Mouse (Mus musculus) left cerebral cortex, adult 8-10 months (tissue): Measurements from ENCODE around the gene Rhobtb1. TPM values are rescaled to one million over a fixed set of nuclear protein-coding genes. Genes with fewer than 3 reads are reported as not detected.

Experiments
- DNase-seq, 2 experiments: peaks; one replicate each; pipeline ENCODE4 v3.0.0; 2022; ENCODE audit warnings: low spot score in 2 of 2
- total RNA-seq, 4 experiments: library from RNA; stranded (reverse); gene quantifications; 2 replicates each; pipeline ENCODE4 v1.2.4; 2022

Rhobtb1 gene
- total RNA-seq, 4 experiments from 2014 or later, result 5.7 to 9.0 (median 6.8) TPM

DNA sequence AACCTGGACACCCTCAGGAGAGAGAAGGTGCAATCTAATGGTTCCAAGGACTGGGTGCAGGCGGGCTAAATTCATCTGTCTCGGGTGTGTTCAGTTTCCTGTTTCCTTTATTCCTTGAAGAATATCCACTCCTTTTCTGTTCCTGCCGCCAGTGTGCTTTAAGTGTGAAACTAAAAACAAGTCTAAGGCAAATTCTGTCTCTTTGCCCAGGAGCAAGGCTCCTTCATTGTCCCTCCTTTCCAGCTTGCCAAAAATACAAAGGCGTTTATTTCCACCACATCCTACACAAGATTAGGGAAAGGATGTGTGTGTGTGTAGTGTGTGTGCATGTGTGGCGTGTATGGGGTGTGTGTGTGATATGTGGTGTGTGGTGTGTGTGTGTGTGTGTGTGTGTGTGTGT lies 11.3 kb downstream of the Rhobtb1 start:
- no peak for DNase-seq

- DNase-seq, result no peak
These were observed 12.0 kb downstream of the Rhobtb1 start for GRCm38 (mm10) chr10:69163216-69163615.

GRCm38 (mm10) chr10:69165125-69165524 lies 13.9 kb downstream of the Rhobtb1 start:
- DNase-seq, result no peak

DNA sequence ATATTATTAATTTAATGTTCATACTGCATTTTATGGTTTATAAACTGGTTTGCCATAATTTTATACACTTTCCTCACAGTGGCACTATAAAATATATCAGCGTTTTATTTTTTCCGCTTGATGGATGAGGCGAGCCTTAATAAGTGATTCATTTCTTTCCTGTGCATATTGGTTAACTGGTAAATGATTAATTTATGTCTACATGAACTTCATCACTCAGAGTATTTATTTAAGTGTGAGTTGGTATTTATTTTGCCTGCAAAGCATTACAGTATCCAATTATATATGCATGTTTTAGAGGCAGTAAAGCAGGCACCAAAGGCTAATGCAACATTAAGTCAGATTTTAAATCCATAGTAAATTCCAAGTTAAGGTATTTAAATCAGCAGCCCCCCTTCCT lies 14.6 kb downstream of the Rhobtb1 start:
- no peak for DNase-seq

GRCm38 (mm10) chr10:69166514-69166913 lies 15.3 kb downstream of the Rhobtb1 start:
- DNase-seq, result no peak

DNA sequence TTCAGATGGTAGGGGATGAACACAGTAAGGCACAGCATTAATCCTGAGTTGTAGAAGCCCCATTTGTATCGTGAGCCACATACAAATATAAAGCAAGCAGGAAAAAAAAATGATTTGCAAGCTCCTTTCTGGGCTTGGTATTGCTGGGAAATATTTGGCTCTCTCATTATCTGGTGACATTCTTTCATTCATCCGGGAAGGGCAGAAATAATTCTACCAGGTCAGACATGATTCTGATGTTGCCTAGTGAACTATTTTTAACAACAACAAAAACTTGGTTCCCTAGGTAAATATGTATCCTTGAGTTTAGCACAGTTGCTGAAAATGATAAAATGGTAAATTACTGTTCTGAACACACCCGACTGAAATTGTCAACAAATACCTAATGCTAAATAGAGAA lies 21.2 kb downstream of the Rhobtb1 start:
- no peak for DNase-seq

GRCm38 (mm10) chr10:69176116-69176515 lies 24.9 kb downstream of the Rhobtb1 start:
- no peak for DNase-seq

- no peak for DNase-seq
These were observed 28.1 kb downstream of the Rhobtb1 start for GRCm38 (mm10) chr10:69179341-69179740.

DNA sequence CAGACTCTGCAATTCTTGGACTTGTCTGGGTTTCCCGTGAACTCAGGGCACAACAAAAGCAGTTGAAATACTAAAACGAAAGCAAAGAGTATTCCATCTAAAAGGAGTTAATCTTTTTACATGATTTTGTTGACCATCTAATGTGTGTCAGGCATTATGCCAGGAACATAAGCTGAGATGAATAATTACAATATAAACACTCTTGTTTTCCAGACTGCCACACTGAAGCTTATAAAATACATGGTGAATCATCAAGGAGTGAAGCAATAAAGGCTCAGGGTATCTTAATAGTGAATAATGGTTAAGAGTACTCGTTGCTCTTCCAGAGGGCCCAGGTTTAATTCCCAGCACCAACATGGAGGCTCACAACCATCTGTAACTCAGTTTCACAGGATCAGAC lies 29.8 kb downstream of the Rhobtb1 start:
- DNase-seq, result no peak

DNA sequence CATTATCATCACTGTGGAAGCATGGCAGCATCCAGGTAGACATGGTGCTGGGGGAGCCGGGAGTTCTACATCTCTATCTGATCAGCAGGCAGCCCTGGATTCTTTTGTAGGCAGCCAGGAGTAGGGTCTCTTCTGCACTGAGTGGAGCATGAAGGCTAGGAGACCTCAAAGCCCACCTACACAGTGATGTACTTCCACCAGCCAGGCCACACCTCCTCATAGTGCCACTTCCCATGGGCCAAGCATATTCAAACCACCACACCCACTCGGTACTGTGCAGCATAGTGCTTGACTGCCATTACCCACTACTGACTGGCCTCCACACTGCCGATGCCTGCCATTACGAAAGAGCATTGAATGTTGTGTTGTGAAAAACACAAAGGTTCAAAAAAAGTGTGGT lies 33.7 kb downstream of the Rhobtb1 start:
- no peak for DNase-seq

GRCm38 (mm10) chr10:69185431-69185830 lies 34.2 kb downstream of the Rhobtb1 start:
- no peak for DNase-seq

GRCm38 (mm10) chr10:69185894-69186893 lies 35.0 kb downstream of the Rhobtb1 start:
- DNase-seq, result peak; percentile 23 to 70

DNA sequence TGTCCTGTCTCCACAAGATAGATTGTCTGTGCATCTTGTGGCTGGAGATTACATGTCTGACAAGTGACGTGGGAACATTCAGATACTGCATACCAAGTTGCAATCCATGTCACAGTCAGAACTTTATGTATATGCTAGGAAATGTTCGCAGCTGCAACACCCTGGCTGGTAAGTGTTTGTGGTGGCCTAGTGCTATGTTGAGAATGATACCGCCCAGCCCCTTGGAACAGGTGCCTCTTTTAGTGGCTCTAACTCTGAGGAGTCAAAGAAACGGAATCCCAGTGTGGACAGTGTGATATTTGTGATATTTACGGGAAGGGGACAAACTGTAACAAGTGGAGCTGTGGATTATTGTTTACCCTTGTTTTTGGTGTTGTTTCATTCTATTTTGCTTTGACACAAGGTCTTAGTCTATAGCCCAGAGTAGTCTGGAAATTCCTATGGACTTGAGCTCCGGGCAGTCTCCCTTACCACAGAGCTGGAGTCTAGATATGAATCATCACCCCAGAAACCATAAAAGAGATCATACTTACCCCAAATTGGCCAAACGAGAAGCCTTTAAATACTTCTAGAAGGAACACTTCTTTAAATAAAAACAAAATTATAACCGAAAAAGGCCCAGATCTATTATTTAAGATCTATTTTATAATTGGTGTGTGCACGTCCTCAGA lies 36.7 kb downstream of the Rhobtb1 start:
- DNase-seq, result no peak

DNA sequence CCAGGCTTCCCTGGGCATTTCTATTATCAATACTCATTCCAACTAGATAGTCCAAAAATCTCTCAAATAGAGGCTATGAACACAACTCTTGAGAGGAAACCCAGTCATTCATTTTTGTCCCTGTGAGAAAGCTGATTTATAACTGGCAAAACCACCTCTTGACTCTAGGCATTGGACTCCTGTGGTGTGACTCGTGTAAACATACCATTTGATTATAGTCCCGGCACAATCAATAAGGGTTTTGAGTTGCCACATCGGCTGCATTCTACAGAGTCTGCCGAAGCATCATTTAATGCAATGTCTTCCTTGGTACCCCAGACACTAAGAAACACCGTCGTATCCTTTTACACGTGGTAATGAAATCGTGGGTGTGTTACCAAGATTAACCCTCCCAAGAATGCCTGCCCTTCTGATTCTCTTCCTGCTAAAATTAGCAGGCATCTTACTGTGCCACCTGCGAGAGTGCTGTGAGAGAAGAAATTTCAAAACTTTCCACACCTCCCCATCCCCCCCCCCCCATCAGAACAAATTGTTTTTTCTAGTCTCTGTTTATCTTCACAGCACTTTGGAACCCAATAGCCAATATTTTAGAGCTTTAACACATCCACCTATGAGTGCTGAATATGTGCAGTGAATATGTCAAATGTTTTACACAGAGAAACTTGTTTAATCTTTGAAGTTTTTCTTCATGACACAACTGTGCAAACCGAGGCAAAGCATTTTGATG lies 39.4 kb downstream of the Rhobtb1 start:
- no peak for DNase-seq

DNA sequence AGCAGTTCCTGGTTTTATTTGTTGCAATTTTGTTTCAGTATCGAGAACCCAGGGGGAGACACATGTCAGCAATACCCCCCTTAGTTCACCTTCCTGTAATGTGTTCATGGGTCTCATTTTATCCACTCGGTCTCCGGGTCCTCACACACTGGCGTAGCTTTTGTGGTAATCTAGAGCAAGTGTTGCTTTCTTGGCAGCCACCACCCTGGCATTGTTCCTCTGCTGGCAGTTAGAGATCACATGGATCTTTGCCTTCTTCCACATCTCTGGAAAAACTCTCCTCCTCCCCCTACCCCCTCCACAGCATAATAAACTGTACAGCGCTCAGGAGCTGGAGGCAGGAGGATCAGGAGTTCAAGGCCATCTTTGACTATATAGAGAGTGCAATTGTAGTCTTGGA lies 41.0 kb downstream of the Rhobtb1 start:
- no peak for DNase-seq

DNA sequence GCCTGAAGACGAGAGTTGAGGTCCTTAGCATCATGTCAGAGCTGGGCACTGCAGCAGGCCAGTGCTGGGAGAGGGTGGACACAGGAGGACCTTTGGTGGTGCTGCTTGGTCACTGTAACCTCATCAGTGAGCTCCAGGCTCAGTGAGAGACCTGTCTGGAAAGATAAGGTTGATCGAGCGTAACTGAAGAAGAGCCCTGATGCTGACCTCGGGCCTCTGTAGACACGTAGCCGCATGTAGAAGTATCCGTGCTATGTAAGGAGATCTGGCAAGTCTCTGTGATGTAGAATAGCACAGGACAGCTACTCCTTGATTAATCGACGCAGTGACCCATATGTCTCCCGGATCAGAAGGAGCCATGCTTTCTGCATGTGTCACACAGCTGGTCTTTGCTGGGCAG lies 42.5 kb downstream of the Rhobtb1 start:
- DNase-seq, result no peak

DNA sequence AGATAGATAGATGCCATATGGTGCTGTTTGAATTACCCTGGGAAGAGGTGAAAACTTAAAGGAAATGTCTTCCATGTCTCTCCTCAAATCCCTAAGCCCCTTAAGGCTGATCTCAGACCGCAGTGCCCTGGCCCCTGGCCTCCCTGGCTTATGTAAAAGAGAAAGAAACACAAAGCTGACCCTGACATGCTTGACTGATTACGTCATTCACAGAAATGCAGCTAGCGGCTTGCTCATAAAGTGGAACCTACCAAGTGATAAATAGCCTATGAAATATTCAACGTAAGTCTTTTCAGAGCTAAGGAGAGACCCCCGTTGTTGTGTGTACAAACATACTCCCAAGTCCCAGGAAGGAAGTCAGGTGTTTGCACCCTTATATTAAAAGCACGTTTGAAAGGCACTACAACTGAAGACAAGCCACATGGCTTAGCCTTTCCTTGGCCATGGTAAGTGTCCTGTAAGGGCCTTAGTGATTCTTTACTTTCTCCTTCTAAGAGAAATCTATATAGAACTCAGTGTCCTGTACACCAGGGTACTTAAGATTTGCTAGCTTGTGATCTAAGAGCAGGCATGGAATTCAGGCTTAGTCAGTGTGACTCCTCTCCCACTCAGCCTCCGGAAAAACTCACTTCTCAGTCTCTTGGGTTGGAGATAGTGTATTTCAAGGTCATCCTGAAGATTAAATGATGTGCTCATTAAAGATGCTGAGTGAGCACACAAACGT lies 53.6 kb downstream of the Rhobtb1 start:
- no peak for DNase-seq

DNA sequence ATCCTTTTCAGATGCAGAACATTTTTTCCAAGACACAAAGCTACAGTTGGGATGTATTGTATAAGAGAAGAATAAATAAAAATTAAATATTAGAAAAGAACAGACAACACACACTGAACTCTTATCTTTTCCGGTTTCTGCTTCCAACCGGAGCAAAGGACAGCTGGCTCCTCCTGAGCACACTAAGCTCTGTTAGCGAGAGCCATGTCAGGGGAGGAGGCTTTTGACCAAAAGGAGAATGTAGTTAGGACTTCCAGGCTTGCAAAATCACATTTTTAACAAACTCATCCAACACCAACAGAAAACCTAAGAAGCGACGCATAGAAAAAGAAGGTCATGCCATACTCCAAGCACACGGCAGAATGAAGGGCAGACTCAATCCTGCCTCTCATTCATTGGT lies 54.8 kb downstream of the Rhobtb1 start:
- no peak for DNase-seq

DNA sequence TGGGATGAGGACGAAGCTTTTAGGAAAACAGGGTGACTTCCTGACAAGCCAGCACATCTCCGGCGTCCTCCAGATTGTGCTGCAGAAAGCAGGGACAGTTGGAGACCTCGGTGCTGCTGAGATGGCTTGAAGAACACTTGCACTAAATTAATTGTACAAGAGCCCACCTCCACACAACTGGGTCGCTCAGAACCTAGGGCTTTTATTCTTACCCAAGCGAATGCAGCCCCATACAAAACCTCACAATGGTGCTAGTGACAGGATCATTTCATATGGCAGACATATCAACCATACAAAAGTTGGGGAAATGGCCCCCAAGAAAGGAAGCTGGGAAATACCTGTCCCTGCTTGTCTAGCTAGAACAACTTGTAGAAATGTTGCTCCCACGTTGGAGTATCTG lies 56.2 kb downstream of the Rhobtb1 start:
- DNase-seq, result no peak

DNA sequence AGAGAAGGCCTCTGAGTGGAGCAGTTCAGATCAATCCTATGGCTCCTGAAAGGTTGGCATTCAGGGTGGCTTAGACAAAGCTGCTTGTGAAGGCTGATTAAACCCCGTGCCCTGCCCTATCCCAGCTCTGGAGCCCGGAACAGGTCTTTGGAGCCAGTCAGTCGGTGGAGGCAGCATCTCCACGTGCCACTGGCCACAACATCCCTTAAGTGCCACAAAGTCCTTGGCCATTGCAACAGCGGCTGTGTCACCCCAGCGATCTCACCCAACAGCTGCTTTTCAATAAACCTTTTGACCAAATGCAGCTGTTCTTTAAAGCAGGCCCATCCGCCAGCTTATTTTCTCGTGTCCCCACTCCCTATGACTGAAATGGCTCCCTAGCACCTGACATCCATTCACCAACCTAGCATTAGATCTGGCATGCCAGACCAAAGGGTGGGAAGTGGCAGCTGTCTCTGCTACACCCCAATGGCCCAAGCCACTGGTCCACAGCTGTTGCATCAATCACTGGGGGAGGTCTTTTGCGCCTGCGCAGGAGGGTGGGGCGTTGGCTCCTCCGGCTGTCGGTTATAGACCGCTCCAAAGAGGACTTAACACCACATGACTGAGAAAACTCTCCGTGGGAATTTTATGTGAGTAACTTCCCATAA lies 56.9 kb downstream of the Rhobtb1 start:
- DNase-seq, result no peak

DNA sequence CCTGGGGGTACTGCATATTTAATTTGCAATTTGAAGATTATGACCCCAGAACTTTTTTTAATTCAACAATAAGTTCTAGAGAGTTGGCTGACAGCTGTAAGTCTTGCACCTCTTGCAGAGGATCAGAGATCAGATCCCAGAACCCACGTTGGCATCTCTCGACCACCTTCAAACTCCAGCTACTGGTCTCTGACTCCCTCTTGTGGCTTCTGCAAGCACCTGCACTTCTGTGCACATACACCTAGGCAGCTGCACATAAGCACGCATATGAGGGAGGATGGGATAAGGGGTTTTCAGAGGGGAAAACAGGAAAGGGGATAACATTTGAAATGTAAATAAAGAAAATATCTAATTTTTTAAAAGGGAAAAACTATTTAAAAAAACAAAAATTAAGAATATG lies 57.5 kb downstream of the Rhobtb1 start:
- no peak for DNase-seq
